Mouse (Mus musculus) stomach, embryonic 16.5 days (tissue): ENCODE measurements around the gene Pcbd2. TPM values are rescaled to one million over a fixed set of nuclear protein-coding genes. Genes with fewer than 3 reads are reported as not detected.

ENCODE experiments used
- ATAC-seq: fragments of 200-750 bp; cut with Nextera tagmentation; 2 replicates; pipeline ENCODE4 v1.8.0; 2017; ENCODE audit warnings: moderate number of reproducible peaks, moderate TSS enrichment; ENCODE audit not compliant: insufficient read depth, low FRiP score
- H3K27ac ChIP-seq: fragments of 300-500 bp; sonication (generic); 2 replicates; pipeline ENCODE4 v1.5.1; 2014; ENCODE audit warnings: low read length
- H3K27me3 ChIP-seq: fragments of 300-500 bp; sonication (generic); 2 replicates; pipeline ENCODE4 v1.6.1; 2014; ENCODE audit warnings: low read length, control low read depth, mixed read lengths; ENCODE audit not compliant: control insufficient read depth, insufficient read depth
- H3K36me3 ChIP-seq: fragments of 300-500 bp; sonication (generic); 2 replicates; pipeline ENCODE4 v1.6.1; 2014; ENCODE audit warnings: low read length; ENCODE audit not compliant: control insufficient read depth, insufficient read depth
- H3K4me1 ChIP-seq: fragments of 300-500 bp; sonication (generic); 2 replicates; pipeline ENCODE4 v1.6.1; 2014; ENCODE audit warnings: low read length, control low read depth, mixed read lengths; ENCODE audit not compliant: control insufficient read depth, insufficient read depth
- H3K4me2 ChIP-seq: fragments of 300-500 bp; sonication (generic); 2 replicates; pipeline ENCODE4 v1.6.1; 2014; ENCODE audit warnings: low read depth, low read length, mixed read lengths
- H3K4me3 ChIP-seq: fragments of 300-500 bp; sonication (generic); replicated peaks from 2 replicates; pipeline ENCODE4 v1.5.1; 2014; ENCODE audit warnings: mild to moderate bottlenecking, low read length
- H3K9ac ChIP-seq: fragments of 300-500 bp; sonication (generic); 2 replicates; pipeline ENCODE4 v1.6.1; 2014; ENCODE audit warnings: low read length
- H3K9me3 ChIP-seq: fragments of 300-500 bp; sonication (generic); replicated peaks from 2 replicates; pipeline ENCODE4 v1.6.1; 2016; ENCODE audit warnings: low read length, control low read depth; ENCODE audit not compliant: control insufficient read depth
- WGBS: fragments of 180-500 bp; shearing (Covaris S2); extraction: QIAGEN DNeasy Blood & Tissue Kit; methylation state at CpG from one replicate; pipeline ENCODE4 v1.1.7; 2014; 5-methylcytosine and 5-hydroxymethylcytosine counted together
- polyA plus RNA-seq: library from polyadenylated mRNA; unstranded; fragments of >200 nt; fragmentation: Nextera tagmentation; extraction: Ambion mirVana; gene quantifications from 2 replicates; pipeline ENCODE4 v1.2.1, GENCODE M21; 2015

Pcbd2 gene
- polyA plus RNA-seq, 1 experiment from 2014 or later, result 72.1 TPM

GRCm38 (mm10) chr13:55809707-55810106, 82.5 kb downstream of the Pcbd2 start:
- Histone ChIP-seq H3K4me2 (no peak overlapping the region), H3K27ac (no peak overlapping the region), H3K4me3 (no peak overlapping the region), H3K36me3 (no peaks in the 10 kb centered on the region), H3K9ac (no peak overlapping the region), H3K9me3 (no peaks in the 10 kb centered on the region), H3K27me3 (no peaks in the 10 kb centered on the region), H3K4me1 (no peaks in the 10 kb centered on the region)
- 93% methylated on average over 10 of the region's 10 CpGs for WGBS
- no peak for ATAC-seq

GRCm38 (mm10) chr13:55810947-55811346, 83.8 kb downstream of the Pcbd2 start:
- Histone ChIP-seq H3K27me3 (no peaks in the 10 kb centered on the region), H3K27ac (peak overlapping the region; percentile 2; the same call in 1 of the 2 replicates), H3K4me2 (no peak overlapping the region), H3K9ac (no peak overlapping the region), H3K4me1 (no peaks in the 10 kb centered on the region), H3K4me3 (no peak overlapping the region), H3K36me3 (no peaks in the 10 kb centered on the region), H3K9me3 (no peaks in the 10 kb centered on the region)
- 53% methylated on average over 5 of the region's 5 CpGs for WGBS
- ATAC-seq, result peak; percentile 70; the same call in 1 of the 2 replicates

GRCm38 (mm10) chr13:55813490-55814016, 86.4 kb downstream of the Pcbd2 start:
- H3K27ac ChIP-seq, result no peak overlapping the region
- 69% methylated on average over 5 of the region's 5 CpGs for WGBS
- no peaks in the 10 kb centered on the region for H3K4me1 ChIP-seq
- H3K9ac ChIP-seq, result peak overlapping the region; percentile 14; the same call in 1 of the 2 replicates
- 0 out of 2 replicates have a peak, but pooled peaks have one; percentile 42 for ATAC-seq
- no peak overlapping the region for H3K4me3 ChIP-seq
- no peaks in the 10 kb centered on the region for H3K9me3 ChIP-seq
- H3K27me3 ChIP-seq, result no peaks in the 10 kb centered on the region
- no peaks in the 10 kb centered on the region for H3K36me3 ChIP-seq
- no peak overlapping the region for H3K4me2 ChIP-seq

GRCm38 (mm10) chr13:55814834-55815233, 87.7 kb downstream of the Pcbd2 start:
- no peak overlapping the region for H3K9ac ChIP-seq
- no peaks in the 10 kb centered on the region for H3K9me3 ChIP-seq
- no peak overlapping the region for H3K4me3 ChIP-seq
- no peak overlapping the region for H3K4me2 ChIP-seq
- no peaks in the 10 kb centered on the region for H3K4me1 ChIP-seq
- no peak for ATAC-seq
- WGBS, result 81% methylated on average over 6 of the region's 6 CpGs
- no peaks in the 10 kb centered on the region for H3K27me3 ChIP-seq
- H3K27ac ChIP-seq, result no peak overlapping the region
- no peaks in the 10 kb centered on the region for H3K36me3 ChIP-seq

- no peak overlapping the region for H3K4me3 ChIP-seq
- peaks cover 17% of the 10 kb centered on the region for H3K4me1 ChIP-seq
- peaks cover 8% of the 10 kb centered on the region; the same call in 1 of the 2 replicates for H3K36me3 ChIP-seq
- WGBS, result 60% methylated on average over 5 of the region's 5 CpGs
- H3K9me3 ChIP-seq, result no peaks in the 10 kb centered on the region
- ATAC-seq, result no peak
- peaks cover 3% of the 10 kb centered on the region; the same call in 1 of the 2 replicates for H3K27me3 ChIP-seq
- no peak overlapping the region for H3K4me2 ChIP-seq
- H3K9ac ChIP-seq, result no peak overlapping the region
- no peak overlapping the region; the same call in 1 of the 2 replicates for H3K27ac ChIP-seq
These were observed 95.3 kb downstream of the Pcbd2 start for GRCm38 (mm10) chr13:55822499-55822898.

GRCm38 (mm10) chr13:55824151-55824945, 97.2 kb downstream of the Pcbd2 start:
- Histone ChIP-seq H3K36me3 (peaks cover 8% of the 10 kb centered on the region; the same call in 1 of the 2 replicates), H3K27ac (peak overlapping the region; percentile 80), H3K9me3 (no peaks in the 10 kb centered on the region), H3K27me3 (peaks cover 6% of the 10 kb centered on the region; the same call in 1 of the 2 replicates), H3K4me3 (peak overlapping the region; percentile 41), H3K4me2 (peak overlapping the region; percentile 72), H3K4me1 (peaks cover 17% of the 10 kb centered on the region), H3K9ac (peak overlapping the region; percentile 72)
- ATAC-seq, result no peak
- WGBS, result 21% methylated on average over 10 of the region's 10 CpGs

- Histone ChIP-seq H3K4me2 (peak overlapping the region; percentile 72), H3K27me3 (peaks cover 6% of the 10 kb centered on the region; the same call in 1 of the 2 replicates), H3K9ac (peak overlapping the region; percentile 72), H3K9me3 (no peaks in the 10 kb centered on the region), H3K4me3 (peak overlapping the region; percentile 41), H3K27ac (peak overlapping the region; percentile 80), H3K4me1 (peaks cover 17% of the 10 kb centered on the region), H3K36me3 (peaks cover 8% of the 10 kb centered on the region; the same call in 1 of the 2 replicates)
- WGBS, result 16% methylated on average over 32 of the region's 32 CpGs
- no peak for ATAC-seq
These were observed 98.1 kb downstream of the Pcbd2 start for GRCm38 (mm10) chr13:55825245-55825681.

- Histone ChIP-seq H3K9ac (peak overlapping the region; percentile 72), H3K36me3 (peaks cover 8% of the 10 kb centered on the region; the same call in 1 of the 2 replicates), H3K27me3 (peaks cover 6% of the 10 kb centered on the region; the same call in 1 of the 2 replicates), H3K4me1 (peaks cover 17% of the 10 kb centered on the region), H3K4me3 (peak overlapping the region; percentile 41), H3K9me3 (no peaks in the 10 kb centered on the region), H3K27ac (peak overlapping the region; percentile 80), H3K4me2 (peak overlapping the region; percentile 72)
- ATAC-seq, result no peak
- 13% methylated on average over 56 of the region's 56 CpGs for WGBS
These were observed 99.0 kb downstream of the Pcbd2 start for GRCm38 (mm10) chr13:55826008-55826671.
